Mouse (Mus musculus) liver, embryonic 14.5 days (tissue): ENCODE measurements around the gene Efnb2.

Source experiments
- CTCF ChIP-seq: IDR thresholded peaks from 2 replicates; pipeline ENCODE4 v1.5.1; 2016; ENCODE audit warnings: antibody characterized with exemption, low read depth, control low read depth
- EP300 ChIP-seq: IDR thresholded peaks from 2 replicates; pipeline ENCODE4 v1.6.1; 2016; ENCODE audit warnings: antibody characterized with exemption, low read depth

- TF ChIP-seq CTCF (no peak), EP300 (no peak)
Observed at GRCm38 (mm10) chr8:8640264-8640588, 20.8 kb downstream of the Efnb2 start.
